Mouse (Mus musculus) midbrain, postnatal 0 days (tissue): ENCODE results near the gene A630076J17Rik. TPM values are rescaled to one million over a fixed set of nuclear protein-coding genes. Genes with fewer than 3 reads are reported as not detected.

Experiments used
- ATAC-seq: fragments of 200-750 bp; cut with Nextera tagmentation; 2 replicates; pipeline ENCODE4 v1.8.0; 2017; ENCODE audit warnings: moderate number of reproducible peaks, mild to moderate bottlenecking, moderate TSS enrichment, moderate library complexity; ENCODE audit not compliant: low FRiP score
- DNase-seq: peaks from one replicate; pipeline ENCODE4 v3.0.0-alpha.2; 2015; ENCODE audit warnings: low spot score
- H3K27ac ChIP-seq: fragments of 300-500 bp; sonication (generic); 2 replicates; pipeline ENCODE4 v1.5.1; 2014; ENCODE audit warnings: low read depth, mild to moderate bottlenecking, low read length, mixed read lengths
- H3K27me3 ChIP-seq: fragments of 300-500 bp; sonication (generic); 2 replicates; pipeline ENCODE4 v1.6.1; 2014; ENCODE audit warnings: low read length, control low read depth, mixed read lengths; ENCODE audit not compliant: insufficient read depth
- H3K36me3 ChIP-seq: fragments of 300-500 bp; sonication (generic); 2 replicates; pipeline ENCODE4 v1.6.1; 2014; ENCODE audit warnings: low read length, control low read depth, mixed read lengths; ENCODE audit not compliant: insufficient read depth
- H3K4me1 ChIP-seq: fragments of 300-500 bp; sonication (generic); 2 replicates; pipeline ENCODE4 v1.6.1; 2014; ENCODE audit warnings: mild to moderate bottlenecking, control low read depth, antibody characterized with exemption, low read length, mixed read lengths; ENCODE audit not compliant: insufficient read depth
- H3K4me2 ChIP-seq: fragments of 300-500 bp; sonication (generic); 2 replicates; pipeline ENCODE4 v1.6.1; 2014; ENCODE audit warnings: low read depth, mild to moderate bottlenecking, low read length, mixed read lengths; ENCODE audit not compliant: poor library complexity, severe bottlenecking
- H3K4me3 ChIP-seq: fragments of 300-500 bp; sonication (generic); 2 replicates; pipeline ENCODE4 v1.5.1; 2014; ENCODE audit warnings: low read depth, mild to moderate bottlenecking, low read length, moderate library complexity
- H3K9ac ChIP-seq: fragments of 300-500 bp; sonication (generic); replicated peaks from 2 replicates; pipeline ENCODE4 v1.6.1; 2014; ENCODE audit warnings: mild to moderate bottlenecking, low read length, moderate library complexity, mixed read lengths; ENCODE audit not compliant: poor library complexity, severe bottlenecking
- H3K9me3 ChIP-seq: fragments of 300-500 bp; sonication (generic); 2 replicates; pipeline ENCODE4 v1.6.1; 2016; ENCODE audit warnings: low read length, control low read depth
- CTCF ChIP-seq: IDR thresholded peaks from 2 replicates; pipeline ENCODE4 v1.5.1; 2016; ENCODE audit warnings: antibody characterized with exemption, mild to moderate bottlenecking
- WGBS: fragments of 180-500 bp; shearing (Covaris S2); extraction: QIAGEN DNeasy Blood & Tissue Kit; methylation state at CpG from one replicate; pipeline ENCODE4 v1.1.7; 2014; 5-methylcytosine and 5-hydroxymethylcytosine counted together
- polyA plus RNA-seq: library from polyadenylated mRNA; unstranded; fragments of >200 nt; fragmentation: Nextera tagmentation; extraction: Ambion mirVana; gene quantifications from 2 replicates; pipeline ENCODE4 v1.2.1, GENCODE M21; 2015
- total RNA-seq: library from RNA; depleted of rRNA; stranded (reverse); fragments of >200 nt; gene quantifications from 2 replicates; pipeline ENCODE4 v1.2.3, GENCODE M21; 2014

Gene A630076J17Rik
- total and polyA plus RNA-seq, 2 experiments from 2014 or later = not detected

GRCm38 (mm10) chr3:107233945-107234344 lies 3.5 kb downstream of the A630076J17Rik start:
- Histone ChIP-seq H3K27ac (no peak overlapping the region), H3K4me2 (no peak overlapping the region), H3K4me1 (no peaks in the 10 kb centered on the region), H3K27me3 (no peaks in the 10 kb centered on the region), H3K4me3 (no peak overlapping the region), H3K36me3 (no peaks in the 10 kb centered on the region), H3K9ac (no peak overlapping the region), H3K9me3 (no peaks in the 10 kb centered on the region)
- ATAC-seq = no peak
- no peak for TF ChIP-seq CTCF
- WGBS = 20% methylated on average over 2 of the region's 2 CpGs
- no peak for DNase-seq

GRCm38 (mm10) chr3:107238051-107238450 lies 7.6 kb downstream of the A630076J17Rik start:
- Histone ChIP-seq H3K4me1 (peaks cover 3% of the 10 kb centered on the region; the same call in 1 of the 2 replicates), H3K9me3 (no peaks in the 10 kb centered on the region), H3K9ac (no peak overlapping the region), H3K27ac (no peak overlapping the region), H3K36me3 (no peaks in the 10 kb centered on the region), H3K4me2 (no peak overlapping the region), H3K27me3 (no peaks in the 10 kb centered on the region), H3K4me3 (no peak overlapping the region)
- 68% methylated on average over 2 of the region's 2 CpGs for WGBS
- DNase-seq = no peak
- no peak for TF ChIP-seq CTCF
- no peak for ATAC-seq

DNA sequence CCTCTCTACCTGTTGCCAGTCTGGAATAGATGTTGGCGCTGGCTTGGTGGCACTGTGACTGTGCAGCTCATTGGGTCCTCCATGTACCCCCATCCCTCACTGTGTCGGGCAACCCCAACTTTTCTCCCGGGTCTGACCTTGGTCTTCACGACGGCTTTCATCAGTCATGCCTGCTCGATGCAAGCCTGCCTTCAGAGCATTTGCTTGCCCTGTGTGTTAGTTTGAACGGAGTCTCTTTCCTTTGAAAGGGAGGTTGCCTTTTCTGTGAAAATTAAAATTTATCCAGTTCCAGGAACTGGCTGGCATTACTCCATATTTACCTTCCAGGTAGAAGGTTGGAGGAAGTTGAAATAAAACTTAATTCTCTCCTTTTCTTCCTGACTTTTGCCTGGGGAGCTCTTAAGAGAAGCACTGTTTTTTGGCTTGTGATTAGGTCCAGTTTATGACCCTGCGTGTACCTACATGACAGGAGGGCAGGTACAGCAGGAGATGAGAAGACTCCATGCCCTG lies 8.1 kb downstream of the A630076J17Rik start:
- no peak overlapping the region for H3K4me3 ChIP-seq
- H3K9ac ChIP-seq = no peak overlapping the region
- H3K36me3 ChIP-seq = no peaks in the 10 kb centered on the region
- H3K27ac ChIP-seq = no peak overlapping the region
- TF ChIP-seq CTCF = no peak
- WGBS = 82% methylated on average over 8 of the region's 8 CpGs
- no peak for ATAC-seq
- no peaks in the 10 kb centered on the region for H3K9me3 ChIP-seq
- no peak for DNase-seq
- no peak overlapping the region for H3K4me2 ChIP-seq
- H3K4me1 ChIP-seq = peaks cover 3% of the 10 kb centered on the region; the same call in 1 of the 2 replicates
- H3K27me3 ChIP-seq = no peaks in the 10 kb centered on the region

- no peak for ATAC-seq
- Histone ChIP-seq H3K4me1 (peaks cover 3% of the 10 kb centered on the region; the same call in 1 of the 2 replicates), H3K27me3 (no peaks in the 10 kb centered on the region), H3K36me3 (no peaks in the 10 kb centered on the region), H3K9me3 (no peaks in the 10 kb centered on the region), H3K4me2 (no peak within 1 kb of the TSS), H3K27ac (no peak within 1 kb of the TSS), H3K4me3 (no peak within 1 kb of the TSS), H3K9ac (no peak within 1 kb of the TSS)
- WGBS = 90% methylated on average over 9 of the region's 9 CpGs
- DNase-seq = no peak
- TF ChIP-seq CTCF = no peak
These were observed 9.2 kb downstream of the A630076J17Rik start, which contains the start of gene Prok1 for GRCm38 (mm10) chr3:107239607-107240006. Gene Prok1 (minus strand): TSS chr3:107239707.

DNA sequence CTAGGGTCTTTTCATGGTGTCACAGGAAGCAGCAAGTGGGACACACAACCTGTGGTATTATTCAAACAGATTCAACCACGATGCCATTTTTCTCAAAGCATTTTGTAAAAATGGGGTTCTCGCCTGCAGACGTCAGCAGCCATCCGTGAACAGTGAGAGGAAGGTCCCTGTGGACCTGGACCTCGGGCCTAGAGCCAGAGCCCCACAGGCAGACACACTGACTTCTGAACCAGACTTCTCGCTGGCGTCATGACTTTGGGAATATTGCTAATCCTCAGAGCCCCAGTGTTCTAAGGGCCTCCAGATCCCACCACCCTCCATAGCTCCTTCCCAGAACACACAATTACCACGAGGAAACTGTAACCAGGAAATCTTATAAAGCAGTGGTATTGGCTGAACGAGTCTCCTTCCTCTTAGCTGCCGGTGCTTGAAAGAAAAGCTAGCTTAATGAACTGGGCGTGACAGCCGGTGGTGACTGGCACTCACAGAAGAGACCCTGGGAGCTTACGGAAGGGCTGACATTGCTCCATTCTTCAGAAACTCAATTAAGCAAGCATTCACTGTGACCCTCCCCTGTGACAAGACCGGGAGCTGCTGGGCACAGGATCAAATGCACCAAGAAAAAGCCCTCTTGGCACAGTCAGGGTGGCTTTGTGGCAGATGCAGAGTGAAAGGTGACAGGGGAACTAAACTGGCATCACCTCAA lies 11.1 kb downstream of the A630076J17Rik start:
- Histone ChIP-seq H3K4me1 (peaks cover 3% of the 10 kb centered on the region; the same call in 1 of the 2 replicates), H3K27me3 (no peaks in the 10 kb centered on the region), H3K27ac (no peak overlapping the region), H3K9me3 (no peaks in the 10 kb centered on the region), H3K4me3 (no peak overlapping the region), H3K9ac (no peak overlapping the region), H3K4me2 (no peak overlapping the region), H3K36me3 (no peaks in the 10 kb centered on the region)
- no peak for TF ChIP-seq CTCF
- ATAC-seq = no peak
- DNase-seq = peak; percentile 26
- WGBS = 23% methylated on average over 14 of the region's 14 CpGs

- Histone ChIP-seq H3K9me3 (no peaks in the 10 kb centered on the region), H3K4me2 (no peak overlapping the region), H3K4me3 (no peak overlapping the region), H3K27ac (no peak overlapping the region), H3K27me3 (no peaks in the 10 kb centered on the region), H3K9ac (no peak overlapping the region), H3K4me1 (no peaks in the 10 kb centered on the region), H3K36me3 (no peaks in the 10 kb centered on the region)
- 75% methylated on average over 6 of the region's 6 CpGs for WGBS
- DNase-seq = no peak
- no peak for TF ChIP-seq CTCF
- ATAC-seq = no peak
These were observed 16.5 kb downstream of the A630076J17Rik start for GRCm38 (mm10) chr3:107246876-107247275.
